Mouse (Mus musculus) fat pad, adult 2 months (tissue): ENCODE measurements at regions not wholly inside any gene's neighbourhood (a gene's known extent, or its start where the extent isn't known, plus 50 kb on each side); places are given as distances from the start of the nearest gene placed in this dataset.

ENCODE experiments used
- DNase-seq: peaks from one replicate; pipeline ENCODE4 v3.0.0-alpha.2; 2011; ENCODE audit warnings: low read depth, low spot score; ENCODE audit errors: extremely low read depth

GRCm38 (mm10) chr10:91591398-91591811 lies 410.3 kb upstream of the Tmpo start:
- DNase-seq: no peak

DNA sequence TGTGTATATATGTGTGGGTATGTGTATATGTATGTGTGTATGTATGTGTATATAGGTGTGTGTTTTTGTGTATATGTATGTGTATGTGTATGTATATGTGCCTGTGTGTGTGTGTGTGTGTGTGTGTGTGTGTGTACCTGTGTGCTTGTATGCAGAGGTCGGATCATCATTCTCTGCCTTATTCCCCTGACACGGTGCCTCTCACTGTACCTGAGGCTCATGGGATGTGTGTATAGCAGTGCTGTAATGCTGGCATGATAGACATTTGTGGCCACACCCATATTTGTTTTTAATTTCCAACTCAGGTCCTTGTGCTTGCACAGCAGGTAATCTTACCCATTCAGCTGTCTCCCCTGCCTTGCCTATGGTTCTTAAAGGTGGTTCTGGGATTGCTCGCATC lies 402.1 kb upstream of the Tmpo start:
- DNase-seq: no peak

GRCm38 (mm10) chr10:91580959-91581358 lies 399.8 kb upstream of the Tmpo start:
- no peak for DNase-seq

GRCm38 (mm10) chr10:91575323-91576064 lies 394.4 kb upstream of the Tmpo start:
- DNase-seq: no peak

DNA sequence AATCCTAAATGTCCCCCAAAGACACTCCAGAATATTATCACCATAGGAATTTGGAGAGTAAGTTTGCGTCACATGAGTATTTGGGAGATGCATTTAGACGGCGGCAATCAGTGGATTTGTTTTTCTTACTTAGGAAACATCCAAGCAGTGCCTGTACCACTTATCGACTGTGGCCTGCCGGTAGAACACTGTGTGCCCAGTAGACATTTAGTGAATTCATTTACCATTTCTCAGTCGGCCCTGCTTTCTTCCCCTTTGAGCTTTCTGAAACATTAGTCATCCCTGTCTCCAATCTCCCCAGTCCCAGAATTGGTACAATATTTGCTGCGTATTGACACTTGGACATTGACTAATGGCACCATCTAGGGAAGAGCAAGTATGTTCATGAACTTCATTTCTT lies 391.7 kb upstream of the Tmpo start:
- no peak for DNase-seq

DNA sequence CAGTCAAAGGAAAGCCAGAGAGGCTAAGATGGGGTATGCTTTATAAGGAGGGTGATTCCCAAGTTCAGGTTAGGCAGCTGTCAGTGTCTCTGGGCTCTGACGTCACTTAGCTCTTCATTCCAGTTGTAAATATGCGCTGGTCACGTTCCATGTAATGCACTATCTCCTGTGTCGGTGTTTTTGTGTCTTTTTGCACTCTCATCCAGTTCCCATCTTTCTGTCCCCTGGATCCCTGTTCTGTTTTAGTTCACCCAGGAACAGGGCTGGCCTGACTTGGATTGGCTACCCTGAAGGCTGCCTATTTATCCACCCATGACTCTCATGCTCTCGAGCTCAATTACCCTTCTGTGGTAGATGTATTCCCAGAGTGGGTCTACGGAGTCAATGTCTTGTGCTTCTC lies 387.9 kb upstream of the Tmpo start:
- DNase-seq: no peak

DNA sequence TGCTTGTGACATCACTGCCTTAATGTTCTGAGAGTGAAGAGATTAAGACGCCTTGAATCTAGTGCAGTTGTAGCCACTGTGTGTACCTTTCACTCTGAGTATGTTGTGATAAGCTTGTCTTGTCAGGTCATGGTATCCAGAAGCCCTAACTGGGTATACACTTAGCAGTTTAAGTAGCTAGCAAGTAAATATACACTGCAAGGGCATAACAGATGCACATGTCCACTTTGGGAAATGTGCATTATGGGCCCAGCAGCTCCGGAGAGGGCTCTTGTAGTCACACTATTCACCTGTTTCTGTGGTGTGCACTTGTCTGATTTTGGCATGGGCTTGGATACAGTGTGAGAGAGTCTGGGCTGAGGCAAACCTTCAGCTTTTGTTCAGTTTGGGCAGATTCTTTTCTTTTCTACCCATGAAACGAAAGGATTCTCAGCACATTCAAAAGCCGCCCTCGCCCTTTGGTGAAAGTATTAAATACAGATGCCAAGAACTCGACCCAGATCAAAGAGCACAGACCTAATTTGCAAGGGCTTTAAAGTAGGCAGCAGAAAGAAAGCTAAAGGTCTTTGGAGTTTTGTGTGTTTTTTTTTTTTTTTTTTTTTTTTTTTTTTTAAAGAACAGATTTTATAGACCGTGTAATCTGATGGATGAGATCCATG lies 385.1 kb upstream of the Tmpo start:
- DNase-seq: no peak

DNA sequence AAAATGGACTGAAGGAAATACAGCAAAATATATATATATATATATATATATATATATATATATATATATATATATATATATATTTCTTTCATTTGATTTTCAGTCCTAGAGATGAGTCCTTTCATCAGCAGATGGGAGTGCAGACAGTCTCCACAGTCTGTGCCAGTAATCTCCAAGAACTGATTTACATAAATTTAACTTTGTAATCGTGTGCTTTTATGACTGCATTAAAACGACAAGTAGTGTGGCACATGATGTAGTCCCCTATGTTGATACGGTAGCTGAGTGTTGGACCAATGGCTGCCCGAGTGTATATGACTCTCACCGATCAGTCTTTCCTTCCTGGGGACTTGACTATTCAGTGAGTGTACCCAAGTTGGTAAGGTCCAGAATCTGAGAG lies 378.2 kb upstream of the Tmpo start:
- no peak for DNase-seq

DNA sequence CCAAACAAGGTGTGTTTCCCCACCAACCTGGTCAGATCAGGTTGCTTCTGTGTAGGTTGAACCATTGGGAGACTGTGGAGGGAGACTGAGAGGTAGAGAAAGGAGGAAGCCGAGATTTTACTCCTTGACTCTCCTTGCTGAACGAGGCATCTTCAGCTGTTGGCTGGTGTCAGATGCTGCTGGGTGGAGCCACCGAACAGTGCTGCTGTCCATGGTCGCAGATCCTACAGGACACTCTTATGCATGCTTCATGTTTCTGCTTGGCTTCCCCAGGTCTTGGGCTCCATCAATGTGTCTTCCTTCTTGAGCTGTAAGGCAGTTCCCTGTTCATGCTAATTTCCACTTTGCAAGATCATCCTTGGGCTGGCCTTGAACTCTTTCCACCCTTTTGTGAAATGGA lies 367.0 kb upstream of the Tmpo start:
- DNase-seq: no peak

DNA sequence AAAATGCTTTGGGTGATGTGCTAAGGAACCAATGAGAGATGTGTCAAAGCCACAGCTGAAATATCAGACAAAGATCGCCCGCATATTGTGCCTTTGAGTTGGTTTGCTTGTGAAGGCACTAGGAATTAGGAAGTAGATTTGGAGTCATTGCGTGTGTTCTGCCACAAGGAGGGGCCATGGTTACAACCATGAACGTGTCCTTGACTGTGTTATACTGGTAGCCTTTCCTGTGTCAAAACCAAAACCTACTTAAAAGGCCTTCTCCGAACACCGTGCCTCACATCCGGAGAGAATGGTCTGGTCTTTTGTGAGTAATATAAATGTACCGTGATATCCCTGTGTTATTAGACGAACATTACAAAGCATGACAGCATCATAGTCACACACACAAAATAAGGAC lies 365.0 kb upstream of the Tmpo start:
- no peak for DNase-seq

- no peak for DNase-seq
Observed at GRCm38 (mm10) chr10:91545421-91545820, 364.3 kb upstream of the Tmpo start.

DNA sequence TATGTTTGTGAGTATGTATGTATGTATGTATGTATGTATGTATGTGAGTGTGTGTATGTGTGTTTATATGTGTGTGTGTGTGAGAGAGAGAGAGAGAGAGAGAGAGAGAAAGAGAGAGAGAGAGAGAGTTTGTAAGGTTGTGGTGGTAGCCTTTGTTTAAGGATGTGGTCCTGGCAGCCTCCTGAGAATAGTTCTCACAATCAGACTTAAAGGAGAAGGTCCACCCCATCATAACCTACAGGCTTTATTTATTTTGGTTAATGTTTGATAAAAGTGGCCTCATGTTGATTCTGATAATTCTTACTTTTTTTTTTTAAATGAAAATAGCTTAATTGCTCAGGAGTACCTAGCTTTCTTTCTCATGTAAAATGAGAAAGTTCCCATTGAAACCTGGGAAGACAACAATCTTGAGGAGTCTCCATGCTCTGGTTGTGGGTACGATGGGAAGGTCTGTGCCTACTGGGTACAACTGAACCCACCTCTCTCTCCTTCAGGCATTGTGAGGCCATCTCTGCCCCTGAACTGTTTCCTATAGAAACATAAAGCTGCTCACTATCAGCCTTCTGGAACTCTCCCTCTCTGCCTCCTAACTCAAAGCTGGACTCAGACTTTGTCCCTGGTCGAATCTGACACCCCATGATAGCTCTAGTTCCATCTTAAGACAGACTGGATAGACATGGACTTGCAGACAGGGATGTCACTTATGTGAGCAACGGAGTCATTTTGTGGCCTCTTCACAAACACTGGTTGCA lies 362.2 kb upstream of the Tmpo start:
- DNase-seq: no peak

- no peak for DNase-seq
Observed at GRCm38 (mm10) chr10:91542201-91542604, 361.1 kb upstream of the Tmpo start.

DNA sequence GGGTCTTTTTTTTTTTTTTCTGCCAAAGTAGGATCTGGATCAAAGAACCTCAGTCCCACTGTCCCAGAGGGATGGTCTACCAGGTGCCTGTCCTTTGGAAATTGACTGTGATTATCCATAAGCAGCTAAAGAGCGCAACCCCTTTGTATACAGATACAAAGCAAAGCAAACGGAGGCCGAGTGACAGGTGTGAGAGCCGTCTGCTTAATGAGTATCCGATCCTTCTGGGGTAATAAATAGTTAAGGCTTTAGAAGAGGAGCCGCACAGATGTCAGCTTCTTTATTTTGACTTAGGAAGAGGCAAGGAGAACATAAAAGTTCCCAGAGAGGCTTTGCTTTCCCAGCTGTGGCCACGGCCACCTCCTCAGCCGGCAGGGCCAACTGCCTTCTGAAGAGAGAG lies 356.1 kb upstream of the Tmpo start:
- DNase-seq: no peak

DNA sequence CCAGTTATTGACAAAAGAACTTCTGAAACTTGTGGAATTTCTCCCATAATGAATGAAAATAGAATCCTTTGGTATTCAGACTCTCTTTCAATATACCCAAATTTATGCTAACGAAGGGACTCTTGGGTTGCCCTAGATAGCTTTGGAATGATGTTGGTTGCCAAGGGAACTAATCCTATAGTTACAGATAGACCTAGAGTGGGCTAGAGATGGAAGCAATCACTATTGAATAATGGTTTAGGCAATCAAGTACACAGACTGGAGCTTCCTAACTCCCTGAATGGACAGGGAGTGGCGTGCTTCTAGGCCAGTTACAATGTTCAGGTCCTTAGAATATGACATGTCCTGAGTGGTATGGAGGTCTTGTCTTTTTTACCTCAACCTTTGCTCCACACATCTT lies 354.3 kb upstream of the Tmpo start:
- DNase-seq: no peak

DNA sequence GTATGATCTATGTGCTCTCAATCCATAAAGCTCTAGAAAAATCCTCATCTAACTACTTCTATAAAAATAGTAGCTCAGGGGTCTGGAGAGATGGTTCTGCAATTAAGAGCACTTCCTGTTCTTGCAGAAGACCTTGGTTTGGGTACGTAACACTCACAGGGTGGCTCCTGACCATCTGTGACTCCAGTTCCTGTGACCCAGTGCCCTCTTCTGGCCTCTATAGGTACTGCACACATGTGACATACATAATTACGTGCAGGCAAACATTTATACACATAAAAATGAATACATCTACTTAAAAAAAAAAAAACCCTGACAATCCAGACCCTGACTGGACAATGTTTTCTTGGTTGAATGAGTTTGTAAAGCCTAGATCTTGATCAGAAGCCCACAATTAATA lies 347.2 kb upstream of the Tmpo start:
- DNase-seq: no peak

DNA sequence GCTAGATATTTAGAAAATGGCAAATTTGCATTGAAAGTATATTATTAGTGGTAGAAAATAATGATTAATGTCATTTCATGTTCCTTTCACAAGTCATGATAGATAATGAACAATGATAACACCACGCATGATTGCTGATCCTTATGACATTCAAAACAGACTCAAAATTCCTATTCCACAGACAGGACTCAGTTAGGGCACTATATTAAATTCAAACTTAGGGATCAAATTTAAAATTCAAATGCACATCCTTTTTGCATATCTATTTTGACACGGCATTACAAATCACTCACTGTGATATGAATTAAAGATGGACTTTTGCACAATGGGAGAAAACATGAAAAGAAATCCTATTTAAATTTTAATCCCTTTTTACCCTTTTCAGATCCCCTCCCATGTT lies 340.1 kb upstream of the Tmpo start:
- no peak for DNase-seq

DNA sequence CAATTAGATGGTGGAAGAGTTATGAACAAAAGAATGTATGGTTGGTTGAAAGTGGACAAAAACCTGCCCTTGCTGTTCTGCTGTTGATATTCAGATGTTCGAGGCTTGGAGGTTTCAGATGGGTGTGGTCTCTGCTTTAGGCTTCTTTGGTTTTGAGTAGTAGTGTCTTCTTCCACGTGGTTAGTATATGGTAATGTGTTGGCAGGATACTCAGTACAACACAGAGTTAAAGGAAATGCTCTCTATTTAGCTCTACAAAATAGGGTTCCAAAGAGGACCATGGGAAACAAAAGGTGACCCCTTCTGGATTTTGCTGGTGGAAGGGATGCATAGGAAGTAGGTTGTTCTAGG lies 333.9 kb upstream of the Tmpo start:
- DNase-seq: no peak

DNA sequence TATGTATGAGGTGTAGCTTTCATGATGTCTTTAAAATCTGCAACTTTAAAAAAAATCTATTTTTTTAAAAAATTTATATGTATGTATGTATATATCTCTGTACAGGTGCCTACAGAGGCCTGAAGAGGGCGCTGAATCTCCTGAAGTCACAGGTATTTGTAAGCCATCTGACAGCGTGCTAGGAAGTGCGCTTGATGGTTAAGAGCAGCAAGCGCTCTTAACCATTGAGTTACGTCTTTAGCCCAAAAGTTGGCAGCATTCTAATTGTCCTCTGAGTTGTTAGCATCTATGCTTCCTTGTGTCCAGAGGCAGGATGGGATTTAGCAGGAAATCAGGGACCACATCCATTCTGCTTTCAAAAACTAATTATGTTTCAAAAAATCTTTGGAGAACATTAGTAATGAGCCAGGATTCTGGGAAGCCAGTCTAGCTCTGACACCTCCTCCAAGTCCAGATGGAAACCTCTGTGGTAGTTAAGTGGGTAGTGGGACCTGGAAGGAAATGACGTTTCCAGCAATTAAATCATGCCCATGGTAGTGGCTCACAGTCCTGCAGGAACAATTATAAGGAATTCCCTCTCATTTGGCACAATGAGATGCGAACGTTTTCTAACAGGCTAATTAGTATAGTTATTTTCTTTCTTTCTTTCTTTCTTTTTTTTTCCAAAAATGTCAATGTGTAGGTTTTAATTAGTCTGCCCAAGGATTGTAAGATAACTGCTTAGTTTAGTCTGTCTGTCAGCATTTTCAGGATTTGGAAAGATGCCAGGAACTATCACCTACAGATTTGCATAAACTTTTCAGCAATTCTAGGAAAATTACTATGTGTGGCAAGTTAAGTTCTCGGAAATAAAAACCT lies 333.3 kb upstream of the Tmpo start:
- no peak for DNase-seq

DNA sequence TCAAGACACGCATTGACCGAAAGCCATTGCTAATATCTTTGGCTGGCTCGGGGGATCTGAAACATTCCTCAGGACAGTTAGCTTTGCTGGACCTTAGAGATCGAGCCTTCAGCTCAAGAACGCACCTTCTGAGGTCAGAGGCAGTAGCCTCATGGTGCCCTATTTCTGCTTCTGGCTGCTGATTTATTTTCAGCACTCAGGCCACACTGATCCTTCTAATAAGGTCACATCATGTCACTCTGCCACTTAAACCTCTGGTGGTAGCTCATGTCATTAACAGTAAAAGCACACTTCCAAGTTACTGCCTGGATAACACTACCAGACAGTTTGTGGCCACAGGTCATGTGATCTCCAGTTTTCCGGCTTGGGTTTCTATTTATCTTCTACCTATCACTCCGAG lies 325.9 kb upstream of the Tmpo start:
- DNase-seq: no peak

DNA sequence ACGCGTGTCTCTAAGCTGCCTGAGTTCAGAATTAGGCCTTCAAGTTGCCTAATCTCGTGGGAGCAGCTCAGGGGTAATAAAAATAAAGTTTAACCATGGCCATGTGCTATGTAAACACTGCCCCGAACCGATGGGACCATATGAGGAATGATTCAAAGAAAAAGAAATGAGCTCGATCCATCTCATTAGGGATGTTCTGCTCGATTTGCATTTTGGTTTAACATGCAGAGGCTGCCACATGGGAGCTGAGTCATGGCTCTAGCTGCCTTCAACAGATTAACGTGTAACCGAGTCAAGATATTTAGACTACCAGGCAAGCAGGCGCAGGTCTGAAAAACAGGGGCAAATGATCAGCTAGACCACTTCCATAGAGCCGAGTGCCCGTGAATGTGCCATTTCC lies 323.8 kb upstream of the Tmpo start:
- DNase-seq: no peak
